Mouse (Mus musculus): ENCODE measurements around the gene Fam57a.

Gene Fam57a

GRCm38 (mm10) chr11:76179495-76180145, at the start of gene Fam57a, which contains the start of gene Vps53:
Gene Fam57a (plus strand): TSS chr11:76179671.
Gene Vps53 (minus strand): TSS chr11:76179647.
- DNase-seq, result peak; percentile 95 to 96

- DNase-seq, result peak; percentile 73 to 80
Measured at GRCm38 (mm10) chr11:76130859-76131258, 48.6 kb upstream of the Fam57a start.

GRCm38 (mm10) chr11:76135641-76136437, 43.6 kb upstream of the Fam57a start:
- DNase-seq, result no peak

GRCm38 (mm10) chr11:76137996-76138395, 41.5 kb upstream of the Fam57a start:
- no peak for DNase-seq

GRCm38 (mm10) chr11:76144386-76144785, 35.1 kb upstream of the Fam57a start:
- peak; percentile 44 to 74 for DNase-seq

GRCm38 (mm10) chr11:76145169-76145568, 34.3 kb upstream of the Fam57a start:
- DNase-seq, result no peak

- DNase-seq, result no peak
Measured at GRCm38 (mm10) chr11:76146187-76147010, 33.1 kb upstream of the Fam57a start.

- DNase-seq, result no peak
Measured at GRCm38 (mm10) chr11:76148055-76149008, 31.1 kb upstream of the Fam57a start.

GRCm38 (mm10) chr11:76150980-76151379, 28.5 kb upstream of the Fam57a start:
- DNase-seq, result no peak

GRCm38 (mm10) chr11:76153236-76153951, 26.1 kb upstream of the Fam57a start:
- no peak for DNase-seq

- no peak for DNase-seq
Measured at GRCm38 (mm10) chr11:76154200-76154599, 25.3 kb upstream of the Fam57a start.

GRCm38 (mm10) chr11:76154861-76155260, 24.6 kb upstream of the Fam57a start:
- no peak for DNase-seq

GRCm38 (mm10) chr11:76158375-76158774, 21.1 kb upstream of the Fam57a start:
- no peak for DNase-seq

GRCm38 (mm10) chr11:76160251-76160650, 19.2 kb upstream of the Fam57a start:
- DNase-seq, result no peak

- no peak for DNase-seq
Measured at GRCm38 (mm10) chr11:76166657-76167056, 12.8 kb upstream of the Fam57a start.

GRCm38 (mm10) chr11:76167079-76167765, 12.2 kb upstream of the Fam57a start:
- peak; percentile 55 to 83 for DNase-seq

GRCm38 (mm10) chr11:76168976-76169375, 10.5 kb upstream of the Fam57a start:
- DNase-seq, result peak; percentile 86 to 88

GRCm38 (mm10) chr11:76170207-76170606, 9.3 kb upstream of the Fam57a start:
- no peak for DNase-seq

GRCm38 (mm10) chr11:76178726-76179494, 561 bp upstream of the Fam57a start:
- DNase-seq, result peak; percentile 42 to 70

GRCm38 (mm10) chr11:76180146-76180540, 672 bp downstream of the Fam57a start:
- no peak for DNase-seq

Measured in kidney, postnatal 25 days (tissue).